Mouse (Mus musculus): ENCODE results near the gene Iqcc.

Gene Iqcc

DNA sequence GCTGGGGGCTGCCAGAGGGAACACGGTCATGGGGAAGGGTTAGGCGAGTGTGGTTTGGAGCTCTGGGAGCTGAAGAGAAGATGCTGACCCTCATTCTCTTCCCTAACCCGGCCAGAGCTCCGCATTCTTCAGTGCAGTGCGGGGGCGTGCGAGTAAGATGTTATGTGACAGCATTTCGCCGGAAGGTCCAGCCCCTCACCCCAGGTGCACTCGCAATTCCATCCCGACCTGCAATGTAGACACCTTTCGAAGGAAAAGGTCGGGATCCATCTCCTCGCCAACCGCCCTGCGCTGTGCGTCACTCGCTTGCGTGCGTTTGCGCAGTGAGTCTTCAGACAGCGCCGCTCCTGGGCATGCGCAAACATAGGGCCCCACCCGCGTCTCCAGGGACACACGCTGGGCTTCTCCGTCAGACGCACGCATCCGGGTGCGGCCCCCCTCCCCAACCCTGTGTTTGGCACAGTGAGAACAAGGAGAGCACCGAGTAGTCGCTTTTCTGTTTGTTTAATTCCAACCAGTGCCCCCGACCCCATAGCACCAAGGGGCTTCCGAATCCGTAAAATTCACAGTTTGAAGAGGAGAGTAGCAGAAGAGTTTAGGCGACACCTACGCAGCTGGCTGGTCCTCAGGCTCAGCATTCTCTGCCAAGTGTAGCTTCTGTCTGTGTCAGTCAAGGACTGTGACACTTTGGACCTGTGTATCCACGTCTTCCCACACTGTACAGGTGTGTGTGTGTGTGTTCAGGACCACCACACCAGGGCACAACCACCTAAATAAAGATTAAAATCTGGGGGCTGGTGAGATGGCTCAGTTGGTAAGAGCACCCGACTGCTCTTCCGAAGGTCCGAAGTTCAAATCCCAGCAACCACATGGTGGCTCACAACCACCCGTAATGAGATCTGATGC lies at the start of gene Iqcc:
Gene Iqcc (minus strand): TSS at position 314 of the 906 bp plus-strand sequence.
- peak; percentile 100 for DNase-seq

DNA sequence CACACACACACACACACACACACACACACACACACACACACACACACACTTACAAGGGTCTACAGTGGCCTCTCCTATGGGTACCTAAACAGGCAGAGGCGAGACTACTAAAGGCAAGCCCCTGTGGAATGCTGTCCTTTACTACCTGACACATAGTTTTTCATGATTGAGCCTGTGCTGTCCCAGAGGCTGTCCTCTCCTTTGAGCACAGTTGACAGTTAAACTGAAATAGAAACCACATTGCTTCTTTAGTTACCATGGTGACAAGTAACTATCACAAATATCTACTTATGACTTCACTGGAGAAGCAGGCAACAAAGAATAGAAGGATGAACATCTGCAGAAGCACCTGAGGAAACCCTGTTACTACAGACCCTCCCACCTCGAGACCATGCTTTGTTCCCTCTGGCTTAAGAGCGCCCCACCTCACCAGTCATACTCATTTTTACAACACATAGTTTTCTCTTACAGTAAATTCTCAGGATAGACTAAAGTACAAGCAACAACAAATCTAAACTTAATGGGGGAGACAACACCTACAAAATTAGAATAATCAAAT lies 43.4 kb upstream of the Iqcc start:
- DNase-seq = no peak

DNA sequence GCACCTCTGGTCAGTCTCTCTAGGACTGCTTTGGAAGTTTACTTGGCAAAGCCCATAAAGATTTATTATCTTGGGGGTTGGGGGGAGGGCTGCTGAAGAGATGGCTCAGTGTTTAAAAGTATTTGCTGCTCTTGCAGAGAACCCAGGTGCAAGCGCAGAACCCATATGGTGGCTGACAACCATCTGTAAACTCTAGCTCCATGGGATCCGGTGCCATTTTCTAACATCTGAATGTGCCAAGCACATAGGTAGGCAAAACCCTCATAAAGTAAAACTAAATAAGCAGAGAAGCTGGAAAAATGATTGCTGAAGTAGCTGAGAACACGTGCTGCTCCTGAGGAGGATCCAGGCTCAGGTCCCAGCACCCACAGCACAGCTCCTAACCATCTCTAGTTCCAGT lies 42.7 kb upstream of the Iqcc start:
- DNase-seq = no peak

DNA sequence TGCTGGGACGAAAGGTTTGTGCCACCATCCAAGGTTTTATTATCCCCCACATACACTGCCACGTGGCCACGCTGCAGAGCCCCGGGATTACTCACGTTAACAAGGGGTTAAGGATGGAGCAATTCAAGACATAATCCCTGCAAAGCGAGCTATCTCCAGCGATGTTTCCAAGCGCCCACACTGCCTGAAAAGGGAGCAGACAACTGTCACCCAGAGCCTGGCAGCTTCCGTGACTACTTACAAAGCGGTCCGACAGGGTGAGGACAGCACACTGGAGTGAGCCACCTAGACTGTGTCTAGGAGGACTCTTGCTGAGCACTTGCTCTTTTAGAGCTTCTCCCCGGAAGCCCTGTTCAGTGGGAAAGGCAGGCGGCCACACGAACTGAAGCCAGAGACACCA lies 35.9 kb upstream of the Iqcc start:
- DNase-seq = no peak

DNA sequence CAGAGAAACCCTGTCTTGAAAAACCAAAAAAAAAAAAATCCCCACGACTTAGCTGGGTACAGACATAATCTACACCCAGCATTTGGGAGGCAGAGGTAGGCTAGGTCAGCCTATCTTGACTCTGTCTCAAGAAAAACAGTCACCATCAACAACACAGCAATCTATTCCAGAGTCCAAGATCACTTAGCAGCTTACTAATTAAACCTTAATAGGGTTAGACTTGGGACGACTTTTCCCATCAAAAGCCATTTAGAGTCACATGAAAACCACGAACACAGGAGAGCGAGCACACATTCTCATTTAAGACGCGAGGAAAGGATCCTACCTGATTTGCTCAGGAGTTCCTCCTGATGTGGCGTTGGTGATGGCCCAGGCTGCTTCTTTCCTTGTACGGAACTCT lies 31.5 kb upstream of the Iqcc start:
- DNase-seq = no peak

DNA sequence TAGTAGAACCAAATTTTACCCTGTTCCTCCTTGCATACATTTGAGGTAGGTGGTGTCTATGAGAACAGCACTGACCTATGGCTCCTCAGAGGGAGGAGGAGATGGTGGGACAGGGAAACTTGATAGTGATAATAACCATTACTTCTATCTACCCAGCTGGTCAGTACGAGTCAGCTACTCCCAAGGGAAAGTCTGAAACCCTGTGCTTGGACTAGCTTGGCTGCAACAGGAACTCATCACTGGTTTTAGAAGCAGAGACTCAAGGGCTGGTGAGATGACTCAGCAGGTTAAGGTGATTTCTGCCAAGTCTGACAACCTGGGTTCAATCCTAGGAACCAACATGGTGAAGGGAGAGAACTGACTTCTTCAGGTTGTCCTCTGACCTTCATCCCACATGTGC lies 29.8 kb upstream of the Iqcc start:
- DNase-seq = no peak

DNA sequence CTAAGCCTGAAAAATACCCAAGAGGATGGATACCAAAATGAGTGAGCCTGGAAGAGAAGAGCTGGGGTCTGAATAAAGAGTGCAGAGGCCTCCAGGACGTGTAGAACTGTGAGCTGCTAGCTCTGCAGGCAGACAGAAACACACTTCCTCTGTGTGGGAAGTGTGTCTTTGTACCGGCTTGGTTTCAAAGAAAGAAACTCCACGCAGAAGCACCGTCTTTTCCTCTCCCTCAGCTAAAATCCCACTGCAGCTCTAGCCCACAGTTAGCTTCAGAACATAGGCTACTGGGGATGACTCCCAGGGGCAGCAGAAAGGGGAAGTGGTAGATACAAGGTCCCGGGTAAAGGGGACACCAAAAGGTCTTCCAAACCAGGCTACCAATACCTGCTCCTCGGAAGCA lies 26.3 kb upstream of the Iqcc start:
- peak; percentile 82 for DNase-seq

DNA sequence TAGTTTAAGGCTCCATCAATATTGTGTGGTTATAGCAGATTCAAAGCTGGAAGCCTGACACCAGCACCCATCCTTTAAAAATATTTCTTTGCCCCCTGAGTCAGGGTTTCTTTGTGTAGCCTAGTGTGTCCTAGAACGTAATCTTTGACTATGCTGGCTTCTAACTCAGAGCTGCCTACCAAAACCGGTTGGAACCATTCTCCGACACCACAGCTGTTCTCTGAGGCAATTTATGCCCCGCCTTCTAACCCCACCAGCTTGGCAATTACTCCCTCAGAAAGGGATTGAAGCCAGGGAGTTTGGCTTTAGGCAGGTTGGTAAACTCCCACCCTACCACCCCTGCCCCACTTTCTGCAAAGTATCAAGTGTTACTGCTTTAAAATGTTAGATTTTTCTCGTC lies 22.9 kb upstream of the Iqcc start:
- peak; percentile 90 for DNase-seq

DNA sequence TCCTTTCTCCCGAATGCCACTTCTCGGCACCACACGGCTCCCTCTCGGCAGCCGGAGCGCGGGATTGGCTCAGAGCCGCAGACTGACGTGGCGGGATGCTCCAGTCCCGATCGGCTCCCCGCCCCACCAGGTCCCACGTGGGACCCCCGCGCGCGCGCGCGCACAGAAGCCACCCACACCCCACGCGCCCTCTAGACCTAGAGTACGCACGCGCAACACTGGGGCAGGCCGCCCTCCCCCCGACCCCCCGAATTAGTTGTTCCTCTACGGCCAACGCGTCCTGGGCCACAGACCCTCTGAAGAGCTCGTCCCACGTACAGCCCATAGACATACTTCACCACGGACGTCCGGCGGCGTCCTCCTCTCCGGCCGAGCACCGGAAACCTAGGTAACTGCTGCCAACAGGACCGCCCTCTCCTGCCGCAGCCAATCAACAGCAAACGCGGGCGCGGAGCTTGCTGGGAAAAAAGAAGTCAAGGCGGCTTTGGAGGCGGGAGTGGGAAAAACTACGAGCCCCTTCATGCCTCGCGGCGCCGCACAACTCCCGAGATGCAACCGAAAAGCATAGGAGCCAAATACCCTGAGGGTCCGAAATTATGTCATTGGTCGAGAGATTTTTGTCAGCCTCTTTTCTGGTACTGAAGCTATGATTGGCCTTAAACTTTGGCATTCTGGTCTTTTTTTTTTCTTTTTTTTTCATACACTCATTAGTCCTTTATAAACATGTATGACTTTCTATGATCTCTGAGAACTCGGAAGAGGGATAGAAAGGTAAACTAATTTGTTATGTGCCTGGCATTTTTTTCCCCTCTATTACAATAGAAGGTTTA lies 22.0 kb upstream of the Iqcc start, which contains the start of gene Txlna:
Gene Txlna (minus strand): TSS at position 428 of the 830 bp plus-strand sequence.
- DNase-seq = peak; percentile 100

DNA sequence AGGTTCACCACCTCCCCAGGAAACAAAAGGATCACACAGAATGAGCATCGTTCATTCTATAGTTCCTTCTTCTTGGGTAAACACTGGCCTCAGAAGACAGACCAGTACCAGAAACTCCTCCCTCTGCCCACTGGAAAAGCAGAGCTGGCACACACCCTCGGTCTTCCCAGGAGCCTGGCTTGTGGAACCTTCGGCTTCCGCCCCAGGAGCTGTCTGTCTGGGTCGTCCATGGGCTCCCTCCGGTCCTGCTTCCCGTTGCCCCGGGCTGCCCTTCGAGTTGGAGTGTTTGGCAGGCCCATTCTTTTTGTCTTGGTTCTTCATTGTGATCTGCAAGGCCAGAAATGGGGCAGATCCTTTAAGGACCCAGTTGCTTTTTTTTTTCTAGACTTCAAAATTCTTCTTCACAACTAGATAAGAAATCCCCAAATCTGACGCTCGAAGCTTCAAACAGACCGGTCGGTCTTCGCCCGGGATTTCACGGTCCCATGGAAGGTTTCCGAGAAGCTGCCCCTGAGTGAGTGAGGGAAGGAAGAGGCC lies 21.3 kb upstream of the Iqcc start:
- peak; percentile 96 for DNase-seq

DNA sequence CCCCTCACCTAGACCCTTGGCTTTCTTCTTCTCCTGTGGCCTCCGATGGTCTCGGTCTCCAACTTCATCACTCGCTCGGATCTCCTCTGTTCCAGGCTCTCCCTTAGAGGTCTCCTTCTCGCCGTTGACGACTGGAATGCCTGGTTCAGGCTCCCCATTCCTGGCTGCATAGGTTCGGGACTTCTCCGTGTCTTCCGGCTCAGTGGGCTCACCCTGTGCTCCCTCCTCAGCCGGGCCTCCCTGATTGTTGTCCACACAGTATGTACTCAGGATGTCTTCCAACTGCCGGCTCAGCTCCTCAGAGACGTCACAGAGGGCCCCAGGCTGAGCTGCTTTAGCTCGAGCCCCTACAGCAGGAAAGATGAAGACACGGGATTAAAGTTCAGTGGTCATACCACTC lies 20.3 kb upstream of the Iqcc start:
- peak; percentile 90 for DNase-seq

DNA sequence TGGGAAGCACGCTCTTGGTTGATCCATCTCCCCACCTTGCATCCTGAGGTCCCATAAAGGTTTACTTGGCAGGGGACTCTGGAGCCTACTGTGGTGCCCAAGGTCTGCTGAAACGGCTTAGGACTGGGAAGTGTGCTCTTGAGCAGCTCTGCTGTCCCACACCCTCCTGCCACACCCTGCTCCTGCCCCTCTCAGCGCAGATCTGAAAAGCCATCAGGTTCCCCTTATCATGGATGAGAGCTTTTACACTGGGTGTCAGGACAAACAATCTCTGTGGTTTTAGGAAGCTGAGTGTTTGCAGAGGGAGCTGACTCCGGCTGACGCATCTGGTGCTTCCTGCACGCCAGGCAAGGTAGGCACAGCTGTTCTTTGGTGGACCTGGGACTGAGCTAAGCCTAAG lies 15.0 kb upstream of the Iqcc start:
- no peak for DNase-seq

DNA sequence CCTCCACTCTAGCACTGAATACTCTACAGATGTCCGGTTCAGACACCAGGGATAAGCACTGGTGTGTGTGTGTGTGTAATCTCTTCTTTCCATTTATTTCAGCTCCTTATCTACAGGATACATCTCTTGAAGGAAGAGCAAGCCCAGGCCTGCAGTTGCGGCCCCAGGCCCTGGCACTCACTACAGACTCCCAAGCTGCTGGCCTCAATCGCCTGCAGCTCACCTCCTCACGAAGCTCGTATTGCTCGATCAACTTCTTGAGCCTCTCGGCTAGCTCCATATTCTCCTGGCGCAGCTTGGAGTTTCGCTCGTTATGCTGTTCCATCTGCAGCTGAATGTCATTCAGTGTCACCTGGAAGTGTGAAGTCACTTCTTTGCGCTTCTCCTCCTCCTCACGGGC lies 13.0 kb upstream of the Iqcc start:
- DNase-seq = no peak

DNA sequence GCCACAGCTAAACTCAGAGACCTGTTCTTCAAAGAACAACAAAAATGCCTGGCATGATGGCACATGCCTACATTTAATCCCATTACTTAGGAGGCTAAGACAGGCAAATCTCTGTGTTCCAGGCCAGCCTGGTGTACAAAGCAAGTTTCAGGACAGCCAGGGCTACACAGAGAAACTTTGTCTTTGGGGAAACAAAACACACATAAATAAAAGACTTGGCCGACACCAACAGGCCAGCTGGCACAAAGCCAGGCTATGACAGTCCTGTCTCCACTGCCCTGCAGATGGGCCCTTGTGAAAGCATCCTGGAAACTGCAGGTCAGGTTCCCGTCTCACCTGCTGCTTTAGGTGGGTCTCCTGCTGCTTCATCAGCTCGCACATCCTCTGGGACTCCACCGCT lies 12.0 kb upstream of the Iqcc start:
- no peak for DNase-seq

DNA sequence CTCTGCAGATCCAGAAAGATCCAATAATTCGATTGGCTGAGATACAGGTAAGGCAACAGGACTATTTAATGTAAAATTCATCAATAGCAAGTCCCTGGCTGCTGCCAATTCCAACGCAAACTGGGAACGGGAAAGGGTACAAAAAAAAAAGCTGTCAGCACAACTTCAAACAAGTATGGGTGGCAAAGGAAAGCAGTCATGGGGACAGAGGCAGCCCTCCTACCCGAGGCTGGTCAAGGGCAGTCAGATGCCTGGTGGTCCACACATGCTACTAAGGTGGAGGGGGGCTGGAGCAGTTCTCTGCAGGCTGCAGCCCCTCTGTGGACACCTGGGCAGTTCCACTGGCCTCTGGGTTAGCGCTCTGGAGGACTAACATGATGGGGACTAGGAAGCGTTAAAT lies 7.1 kb upstream of the Iqcc start:
- DNase-seq = no peak

DNA sequence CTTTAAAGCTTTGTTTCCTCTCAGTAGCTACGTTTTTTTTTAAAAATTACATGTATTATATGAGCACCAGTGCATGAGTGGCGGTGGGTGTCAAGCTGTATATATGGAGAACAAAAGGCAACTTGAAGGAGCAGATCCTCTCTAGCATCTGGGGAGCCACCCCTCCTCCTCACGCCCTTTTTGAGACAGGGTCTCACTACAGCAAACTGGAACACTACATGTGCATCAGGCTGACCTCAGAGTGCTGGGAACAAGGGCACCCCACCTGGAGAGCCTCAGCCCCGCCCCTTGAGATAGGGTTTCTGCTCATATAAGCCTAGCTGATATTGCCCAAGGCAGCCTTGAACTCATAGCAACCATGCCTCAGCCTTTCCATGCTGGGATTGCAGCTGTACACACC lies 6.6 kb upstream of the Iqcc start:
- DNase-seq = no peak

DNA sequence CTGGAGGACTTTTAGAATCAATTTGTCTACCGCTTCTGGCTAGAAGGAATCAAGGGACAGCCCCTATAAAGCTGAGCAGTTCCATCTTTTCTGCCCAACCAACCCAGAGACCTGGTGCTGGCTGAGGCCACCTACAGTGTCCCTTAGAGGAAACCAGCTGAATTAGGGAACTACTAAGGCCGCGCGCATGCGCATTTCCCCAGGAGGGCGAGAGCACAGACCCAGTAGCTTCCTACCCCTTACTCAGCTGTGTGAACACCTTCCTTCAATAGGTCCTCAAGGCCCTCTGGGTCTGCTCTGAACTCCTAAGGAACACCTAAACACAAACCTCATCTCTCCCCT lies 6.1 kb upstream of the Iqcc start:
- peak; percentile 98 for DNase-seq

DNA sequence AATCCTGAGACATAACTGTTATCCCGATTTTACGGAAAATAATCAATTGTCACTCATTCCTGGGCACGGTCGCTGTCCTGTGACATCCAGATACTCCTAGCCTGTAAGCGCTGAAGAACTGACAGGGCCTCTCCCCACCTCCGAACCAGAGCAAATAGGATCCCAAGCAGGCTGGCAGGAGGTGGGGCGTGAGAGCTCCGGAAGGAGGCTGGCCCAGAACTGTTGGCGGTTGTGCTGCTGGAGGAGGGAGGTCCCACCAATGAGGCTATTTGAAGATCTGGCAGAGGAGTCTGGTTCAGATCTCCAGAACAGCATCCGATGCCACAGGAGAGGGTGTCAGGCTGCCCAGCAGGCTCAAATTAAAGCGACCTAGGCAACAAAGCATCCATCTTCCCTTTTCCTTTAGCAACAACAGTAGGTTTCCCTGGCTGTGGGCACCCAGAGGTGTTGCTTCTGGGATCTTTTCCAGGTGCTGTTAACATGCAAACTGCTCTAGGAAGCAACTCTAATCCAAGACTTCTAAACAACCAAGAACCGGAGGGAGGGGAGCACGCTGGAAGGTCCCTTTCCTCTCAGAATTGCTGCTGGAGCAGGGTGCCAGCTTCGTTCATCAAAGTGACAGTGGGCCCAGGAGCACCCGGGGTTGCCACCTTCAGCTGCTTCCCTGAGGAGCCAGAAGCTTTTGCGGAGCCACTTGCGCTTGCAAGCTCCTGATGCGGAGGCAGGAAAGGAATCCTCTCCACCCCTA lies 5.6 kb upstream of the Iqcc start:
- peak; percentile 100 for DNase-seq

DNA sequence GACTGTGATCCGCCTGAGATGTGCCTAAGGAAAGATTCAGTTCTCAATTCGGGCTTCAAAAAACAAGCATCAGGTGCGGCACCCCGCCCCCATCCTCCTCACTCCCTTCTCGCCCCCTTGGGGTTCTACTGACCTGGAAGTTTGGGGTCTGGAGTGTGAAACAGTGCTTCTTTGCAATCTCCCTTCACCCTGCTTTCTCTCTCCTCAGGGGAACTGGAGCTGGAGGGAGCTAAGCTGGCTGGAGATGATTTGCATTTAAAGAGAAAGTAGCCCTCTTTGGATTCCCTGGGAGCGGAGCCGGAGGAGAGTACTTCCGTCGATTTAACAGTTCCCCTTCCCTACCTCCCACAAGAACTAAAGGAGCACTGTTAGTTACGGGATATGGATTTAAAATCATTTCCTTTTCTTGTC lies 4.8 kb upstream of the Iqcc start, which contains the start of gene Ccdc28b:
Gene Ccdc28b (minus strand): TSS at position 267 of the 411 bp plus-strand sequence.
- DNase-seq = peak; percentile 97

DNA sequence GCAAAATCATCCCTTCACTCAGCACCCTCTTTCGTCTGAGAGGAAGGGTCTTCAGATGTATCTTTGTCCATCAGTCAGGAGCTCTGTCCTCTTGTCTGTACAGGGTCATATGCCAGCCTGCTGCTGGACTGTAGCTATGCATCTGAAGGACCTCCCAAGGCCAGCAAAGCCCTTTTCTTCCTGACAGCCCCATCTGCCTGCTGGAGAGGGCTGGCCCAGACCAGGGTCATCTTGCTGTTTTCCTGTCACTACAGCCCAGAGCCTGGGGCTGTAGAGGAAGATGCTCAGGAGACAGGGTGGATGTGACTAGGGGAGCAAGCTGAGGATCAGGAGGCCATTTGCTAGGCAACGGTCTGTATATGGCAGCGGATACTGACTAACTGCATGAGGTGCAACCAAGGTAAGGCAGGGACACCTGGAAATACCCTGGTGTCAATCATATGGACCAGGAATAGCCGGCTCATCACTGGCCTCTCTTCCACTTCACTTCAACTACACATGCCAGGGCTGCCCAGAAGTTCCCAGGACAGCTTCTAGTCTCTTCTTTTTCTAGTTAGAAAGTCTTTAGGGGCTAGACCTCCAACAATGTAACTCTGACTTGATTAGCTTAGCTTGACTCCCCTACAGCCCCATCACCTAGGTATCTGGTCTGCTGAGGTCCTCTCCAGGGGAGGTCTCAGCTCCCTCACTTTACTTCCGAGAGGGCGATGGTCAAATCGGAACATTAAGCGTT lies 4.1 kb upstream of the Iqcc start:
- peak; percentile 92 for DNase-seq

DNA sequence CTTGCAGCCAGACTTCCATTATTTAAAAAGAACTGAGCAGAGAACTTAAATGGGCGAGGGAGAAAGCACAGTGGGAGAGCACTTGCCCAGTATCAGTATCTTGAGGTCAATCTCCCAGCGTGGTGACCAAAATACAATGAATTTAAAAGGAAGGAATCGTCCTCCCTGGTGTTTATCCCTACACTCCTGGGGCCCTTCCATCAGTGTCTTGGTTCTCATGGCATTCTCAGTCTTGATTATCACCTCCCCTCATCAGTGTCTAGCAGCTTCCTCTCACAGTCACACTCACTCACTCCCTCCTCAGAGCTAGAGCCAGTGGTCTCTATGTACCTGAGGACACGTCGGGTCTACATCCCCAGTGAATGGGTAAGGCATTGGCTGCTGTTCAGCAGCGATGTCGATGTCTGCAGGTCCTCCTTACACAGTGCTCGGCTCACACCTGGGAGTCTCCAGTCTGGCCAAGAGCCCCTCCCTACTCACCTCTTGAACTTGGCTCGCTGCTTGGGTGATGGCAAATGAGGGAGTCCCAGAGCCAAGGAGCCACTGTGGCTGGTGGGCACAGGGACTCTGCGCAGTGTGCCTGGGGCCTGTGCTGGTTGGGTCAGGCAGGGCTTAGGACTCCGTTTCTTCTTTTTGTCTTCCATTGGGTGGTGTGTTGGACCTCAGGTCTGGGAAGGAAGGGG lies 3.4 kb upstream of the Iqcc start:
- peak; percentile 92 for DNase-seq

Data from heart, adult 11 months (tissue).